Mouse (Mus musculus) R1 (cell line): ENCODE measurements at regions not wholly inside any gene's neighbourhood (a gene's known extent, or its start where the extent isn't known, plus 50 kb on each side); places are given as distances from the start of the nearest gene placed in this dataset.

Experiments used
- DNase-seq: peaks from one replicate; pipeline ENCODE4 v3.0.0-alpha.2; 2018; ENCODE audit warnings: low read depth, low spot score

DNA sequence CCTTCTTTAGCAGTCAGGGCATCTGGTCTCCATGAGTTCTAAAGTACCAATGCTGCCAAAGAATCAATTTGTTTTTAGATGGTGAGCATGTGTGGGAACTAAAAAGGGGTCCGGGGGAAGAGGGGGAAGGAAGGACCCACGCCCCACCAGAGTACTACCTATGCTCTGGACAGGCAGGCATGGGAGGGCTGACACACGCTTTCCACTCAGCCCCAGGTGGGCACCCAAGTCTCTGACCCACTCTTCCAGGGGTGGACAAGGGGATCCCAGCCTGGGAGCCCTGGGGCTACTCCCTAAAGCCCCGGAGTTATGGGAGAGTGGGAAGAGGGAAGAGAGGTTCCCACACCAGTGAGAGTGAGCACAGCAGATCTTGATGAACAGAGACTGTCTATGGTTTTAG, 1446.9 kb downstream of the Zfp704 start:
- no peak for DNase-seq

DNA sequence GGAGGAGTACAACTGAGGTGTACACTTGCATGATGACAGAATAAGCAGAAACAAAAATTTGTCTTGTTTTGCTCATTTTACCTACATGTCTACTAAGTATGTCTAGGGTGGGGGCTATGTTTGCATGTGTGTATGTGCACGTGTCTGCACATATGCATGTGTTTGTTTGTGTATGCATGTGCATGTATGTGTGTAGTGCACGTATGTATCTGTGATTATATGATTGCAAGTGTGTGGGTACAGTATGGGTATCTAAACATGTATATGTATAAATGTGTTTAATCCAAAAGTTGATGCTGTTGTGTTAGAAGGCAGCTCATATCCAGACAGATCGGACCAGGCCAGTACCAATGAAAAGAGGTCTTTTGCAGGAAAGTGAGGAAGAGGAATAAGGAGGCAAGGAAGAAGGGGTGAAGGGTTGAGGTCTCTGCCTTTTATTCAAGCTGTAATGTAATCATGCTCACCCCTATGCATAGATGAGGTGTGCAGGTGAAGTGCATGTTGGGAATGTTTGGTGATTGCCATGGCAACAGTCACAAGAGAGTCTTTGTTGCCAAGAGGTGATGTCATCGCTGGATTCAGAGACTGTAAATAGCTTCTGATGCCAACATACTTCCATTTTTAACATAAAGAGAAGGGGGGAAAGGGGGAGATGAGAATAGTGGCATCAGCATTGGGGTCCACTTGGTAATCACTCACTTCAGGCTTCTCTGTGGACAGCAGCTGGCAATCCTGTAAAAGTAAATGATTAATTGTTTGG, 1447.7 kb downstream of the Zfp704 start:
- DNase-seq, result peak; percentile 13

DNA sequence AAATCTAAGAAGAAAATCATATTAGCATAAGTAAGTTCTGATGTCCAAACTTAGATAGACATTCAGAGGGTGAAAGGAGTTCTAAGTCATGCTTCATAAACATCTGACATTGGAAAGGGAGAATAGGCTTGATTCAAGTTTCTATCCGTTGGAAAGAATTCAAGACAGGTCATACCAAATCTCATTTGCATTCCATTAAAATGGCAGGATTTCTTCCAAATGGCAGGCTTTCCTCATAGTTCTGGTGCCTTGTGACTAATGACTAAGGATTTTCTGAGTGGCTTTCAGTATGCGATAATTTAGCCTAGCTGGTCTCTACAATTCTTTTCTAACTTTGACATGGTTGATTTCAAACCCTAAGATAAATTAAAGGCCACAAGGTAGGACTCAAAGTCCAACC, 1466.9 kb downstream of the Zfp704 start:
- no peak for DNase-seq

DNA sequence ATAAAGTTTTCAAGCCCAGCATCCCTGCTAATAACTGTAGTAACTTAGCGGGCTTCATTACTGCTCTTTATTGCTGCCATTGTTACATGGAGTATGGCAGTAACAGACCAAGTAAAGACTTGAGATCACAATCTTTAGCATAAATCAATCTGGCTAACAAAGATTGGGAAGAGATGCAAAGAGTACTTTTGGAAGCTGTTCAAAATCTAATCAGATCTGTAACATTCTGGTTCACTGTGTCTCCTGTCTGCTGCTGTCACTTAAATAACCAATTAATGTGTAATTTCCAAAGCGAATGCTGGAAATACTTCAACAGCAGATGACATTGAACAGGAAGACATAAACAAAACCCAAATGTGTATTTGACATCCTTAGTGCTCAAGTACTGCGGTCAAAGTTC, 1467.7 kb downstream of the Zfp704 start:
- DNase-seq, result no peak

DNA sequence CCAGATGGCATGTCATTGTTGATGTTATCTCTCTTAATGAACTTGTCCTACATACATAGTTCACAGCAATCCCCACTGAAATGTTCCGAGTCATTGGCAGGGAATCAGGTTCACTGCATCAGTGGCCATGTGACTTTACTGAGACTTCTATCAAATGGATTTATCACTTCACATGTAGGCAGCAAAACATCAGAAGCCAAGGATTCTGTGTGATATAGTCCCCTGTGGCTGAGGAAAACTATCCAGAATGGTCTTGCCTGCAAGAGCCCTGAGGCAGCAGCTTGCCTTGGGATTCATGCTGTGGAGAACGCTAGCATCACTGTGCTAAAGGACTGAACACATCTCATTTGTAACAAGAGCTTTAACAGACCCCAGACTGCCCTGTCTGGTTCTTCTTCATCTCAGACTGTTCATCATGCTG, 1468.2 kb downstream of the Zfp704 start:
- DNase-seq, result no peak

DNA sequence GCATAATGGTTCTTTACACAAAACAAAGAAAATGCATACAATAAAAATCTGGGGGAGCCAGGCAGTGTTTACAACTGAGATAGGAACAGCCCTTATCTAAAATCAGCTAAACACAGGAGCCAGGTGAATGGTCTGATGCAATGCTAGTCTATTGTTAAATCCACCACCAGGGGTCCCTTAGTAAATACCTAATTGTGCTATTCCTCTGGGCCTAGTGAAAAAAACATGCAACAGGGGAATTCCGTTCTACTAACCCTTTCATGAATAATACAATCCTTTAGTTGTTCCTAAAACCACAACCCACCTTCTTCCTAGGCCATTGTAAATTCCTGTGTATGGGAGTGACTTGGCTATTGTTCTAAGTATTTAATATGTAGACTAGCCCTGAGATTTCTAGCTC, 1486.2 kb downstream of the Zfp704 start:
- DNase-seq, result peak; percentile 93

DNA sequence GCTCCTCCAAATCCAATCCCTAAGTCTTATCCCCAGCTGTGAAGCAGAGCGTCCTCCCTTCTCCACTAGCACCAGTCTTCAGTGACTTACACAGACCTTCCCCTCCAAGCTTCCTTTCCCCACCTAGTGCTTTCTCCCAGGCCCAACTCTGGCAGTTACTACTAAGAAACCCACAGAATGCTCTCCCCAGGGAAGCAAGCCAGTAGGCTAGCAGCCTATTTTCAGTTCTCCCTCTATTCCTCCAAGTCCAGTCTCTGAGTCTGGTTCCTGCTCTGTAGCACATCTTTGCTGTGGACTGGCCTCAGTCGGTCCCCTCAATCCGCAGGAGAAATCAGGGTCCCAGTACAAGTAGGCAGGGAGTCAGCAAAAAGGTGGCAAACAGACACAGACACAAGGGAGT, 1486.7 kb downstream of the Zfp704 start:
- DNase-seq, result peak; percentile 74

DNA sequence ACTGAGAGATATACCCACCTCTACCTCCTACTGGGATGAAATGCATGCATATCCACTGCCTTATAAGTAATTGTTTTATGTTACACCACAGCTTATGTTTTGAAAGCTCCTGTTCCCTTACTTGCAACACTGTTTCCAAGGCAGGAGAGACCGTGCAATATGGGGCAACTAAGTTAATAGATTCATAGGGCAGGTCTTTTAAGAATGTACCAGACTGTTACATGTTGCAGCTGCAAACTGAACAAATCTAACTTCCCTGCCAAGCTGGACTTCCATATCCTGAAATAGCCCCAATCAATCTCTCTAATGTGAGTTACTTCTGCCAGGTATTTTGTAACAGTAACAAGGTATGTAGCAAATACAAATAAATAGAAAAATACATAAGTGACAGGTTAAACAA, 1478.0 kb upstream of the 1700008P02Rik start:
- DNase-seq, result no peak

DNA sequence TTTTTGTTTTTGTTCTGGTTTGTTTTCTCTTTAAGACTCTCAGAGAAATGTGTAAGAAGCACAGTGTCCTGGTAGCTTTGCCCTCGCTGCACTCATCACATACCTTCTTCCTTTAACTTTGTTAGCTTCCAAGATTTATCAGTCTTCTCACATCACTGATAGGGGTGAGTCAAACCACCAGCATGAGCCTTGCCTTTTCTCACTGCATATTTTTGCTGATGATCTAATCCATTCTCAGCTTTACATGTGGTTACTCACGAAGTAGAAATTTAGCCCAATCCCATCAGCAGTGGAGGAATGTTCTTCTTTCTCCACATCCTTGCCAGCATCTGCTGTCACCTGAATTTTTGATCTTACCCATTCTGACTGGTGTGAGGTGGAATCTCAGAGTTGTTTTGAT, 1464.5 kb upstream of the 1700008P02Rik start:
- no peak for DNase-seq

DNA sequence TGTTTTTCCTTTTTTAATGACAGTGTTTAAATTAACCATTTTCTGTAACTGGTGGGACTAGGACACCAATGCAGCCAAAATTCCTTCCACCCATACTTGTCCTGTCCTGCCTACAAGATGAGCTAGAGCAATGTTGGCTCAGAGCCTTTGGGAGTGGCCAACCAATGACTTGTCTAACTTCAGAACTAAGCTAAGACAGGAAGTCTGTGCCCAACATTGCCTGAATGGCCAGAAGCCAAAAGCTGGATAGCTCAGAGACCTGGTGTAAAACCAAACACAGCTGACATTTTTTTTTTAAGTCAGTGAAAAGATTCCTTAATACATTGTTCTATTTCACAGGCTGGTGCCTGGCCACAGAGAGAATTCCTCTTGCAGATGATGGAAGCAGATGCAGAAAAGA, 1433.5 kb upstream of the 1700008P02Rik start:
- DNase-seq, result no peak

DNA sequence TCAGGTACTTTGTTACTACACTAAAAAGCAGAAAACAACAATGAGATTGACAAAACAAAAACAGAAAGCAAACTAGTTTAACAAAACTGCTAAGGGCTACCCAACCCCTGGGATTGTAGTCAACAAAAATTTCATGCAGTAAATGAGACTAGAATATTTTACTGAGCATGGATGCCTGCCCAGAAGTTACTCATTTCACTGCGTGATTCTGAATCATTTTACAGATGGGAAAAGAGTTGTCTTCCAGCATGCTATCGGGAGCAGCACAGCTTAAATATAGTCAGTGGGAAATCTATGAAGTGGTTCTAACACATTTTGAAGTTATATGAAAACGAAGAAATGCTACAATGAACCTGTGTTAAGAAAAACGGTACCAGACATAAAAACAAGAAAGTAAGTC, 1430.9 kb upstream of the 1700008P02Rik start:
- DNase-seq, result no peak

DNA sequence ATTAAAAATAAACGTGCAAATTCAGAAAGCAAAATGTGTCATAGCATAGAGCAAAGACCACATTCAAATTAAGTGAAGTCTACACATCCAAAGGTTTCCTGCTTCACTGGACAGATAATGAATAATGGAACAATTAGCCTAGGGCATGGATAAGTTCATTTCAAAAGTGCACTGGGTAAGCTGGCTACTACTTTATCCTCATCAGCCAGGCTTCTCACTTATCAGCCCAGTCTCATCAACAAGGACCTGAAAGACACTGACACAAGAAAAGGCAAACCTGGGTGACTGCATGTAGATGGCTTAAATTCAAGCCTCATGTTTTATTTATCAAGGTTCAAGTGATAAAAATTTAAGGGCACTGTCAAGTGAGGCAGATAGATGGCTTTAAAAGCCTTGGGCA, 1429.5 kb upstream of the 1700008P02Rik start:
- no peak for DNase-seq

DNA sequence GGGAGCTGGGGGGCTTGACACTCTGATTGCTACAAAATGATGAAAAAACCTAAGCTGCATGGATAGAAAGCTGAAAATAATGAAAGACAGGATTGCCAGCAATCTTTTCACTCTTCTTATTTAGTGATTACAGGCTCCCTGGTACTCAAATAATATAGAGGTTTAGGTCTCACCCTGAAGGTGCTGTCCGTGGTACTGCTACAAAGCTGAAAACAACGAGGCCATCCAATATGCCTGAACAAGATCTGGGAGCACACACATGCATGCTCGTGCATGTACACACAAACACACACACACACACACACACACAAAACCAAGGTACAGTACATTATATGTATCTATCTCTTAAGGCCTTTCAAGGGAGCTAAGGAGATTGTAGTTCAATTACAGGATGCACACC, 1426.1 kb upstream of the 1700008P02Rik start:
- DNase-seq, result peak; percentile 27

DNA sequence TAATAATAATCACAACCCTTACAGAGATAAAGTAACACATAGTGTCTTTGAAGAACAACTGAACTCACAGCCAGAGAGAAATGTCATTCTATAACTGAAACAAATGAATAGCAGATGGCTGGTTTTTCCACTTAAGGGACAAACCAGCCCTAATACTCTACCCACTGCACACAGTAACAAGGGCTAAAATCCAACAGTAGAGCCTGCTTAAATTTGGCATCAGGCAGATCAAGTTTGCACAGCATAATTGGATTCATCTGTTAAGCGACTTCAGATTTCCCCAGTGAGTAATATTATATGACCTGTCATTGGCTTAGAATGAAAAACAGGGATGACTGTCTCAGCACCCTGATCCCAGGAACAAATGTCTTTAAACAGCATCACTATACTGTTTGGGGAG, 1416.5 kb upstream of the 1700008P02Rik start:
- DNase-seq, result no peak

DNA sequence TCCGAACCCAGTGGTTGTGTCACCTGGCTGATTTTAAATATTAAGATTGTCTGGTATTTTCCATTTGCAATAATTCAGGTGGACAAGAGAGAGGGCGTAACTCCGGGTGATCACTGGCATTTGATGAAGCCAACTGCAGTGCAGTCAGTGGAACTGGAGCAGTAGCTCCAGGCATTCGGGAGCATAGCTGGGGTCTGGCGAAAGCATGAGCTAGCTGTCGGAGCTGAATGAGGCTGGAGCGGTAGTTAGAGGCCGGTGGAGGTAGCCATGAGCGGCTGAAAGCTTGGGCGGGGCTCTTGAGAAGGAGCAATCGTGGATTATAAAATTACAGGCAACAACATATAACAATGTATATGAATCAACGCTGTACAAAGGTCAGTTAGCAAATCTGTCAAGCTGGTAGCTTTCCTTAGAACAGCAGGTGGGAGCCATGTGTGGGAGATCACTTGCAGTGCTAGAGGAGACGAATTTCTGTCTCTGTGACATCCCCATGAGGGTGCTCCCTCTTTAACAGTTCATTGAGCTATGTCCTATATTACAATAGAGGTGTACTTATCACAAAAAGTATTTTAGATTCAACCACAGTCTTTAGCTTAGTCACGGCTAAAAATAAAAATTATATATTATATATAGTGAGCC, 1415.0 kb upstream of the 1700008P02Rik start:
- DNase-seq, result no peak

DNA sequence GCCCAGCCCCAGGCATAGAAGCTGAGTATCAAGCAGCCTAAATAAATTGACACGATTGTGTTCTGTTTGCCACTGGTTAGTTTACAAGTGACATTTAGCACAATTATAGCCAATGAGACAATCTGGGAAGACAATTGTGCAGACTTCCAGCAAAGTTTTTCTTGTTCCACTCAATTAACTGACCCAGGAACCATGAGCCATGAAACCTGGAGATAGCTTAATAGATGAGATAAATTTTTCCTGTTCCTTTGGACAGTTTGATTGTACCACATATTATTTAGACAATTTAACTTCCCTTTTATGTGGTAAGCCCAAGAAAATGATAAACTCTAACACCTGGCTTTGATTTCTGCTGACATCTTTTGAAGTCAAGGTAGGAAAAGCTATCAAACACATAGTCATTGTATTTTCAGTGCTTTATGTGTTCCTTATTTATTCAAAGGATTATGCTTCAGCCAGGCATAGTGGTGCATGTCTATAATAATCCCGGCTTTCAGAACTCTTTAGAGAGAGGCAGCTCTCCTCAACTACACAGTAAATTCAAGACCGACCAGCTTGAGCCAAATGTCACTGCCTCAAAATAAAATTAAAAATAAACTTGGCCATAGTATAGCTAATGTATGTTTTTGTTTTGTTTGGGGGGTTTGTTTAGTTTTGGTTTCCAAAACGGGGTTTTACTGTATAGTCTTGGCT, 1406.2 kb upstream of the 1700008P02Rik start:
- DNase-seq, result no peak

DNA sequence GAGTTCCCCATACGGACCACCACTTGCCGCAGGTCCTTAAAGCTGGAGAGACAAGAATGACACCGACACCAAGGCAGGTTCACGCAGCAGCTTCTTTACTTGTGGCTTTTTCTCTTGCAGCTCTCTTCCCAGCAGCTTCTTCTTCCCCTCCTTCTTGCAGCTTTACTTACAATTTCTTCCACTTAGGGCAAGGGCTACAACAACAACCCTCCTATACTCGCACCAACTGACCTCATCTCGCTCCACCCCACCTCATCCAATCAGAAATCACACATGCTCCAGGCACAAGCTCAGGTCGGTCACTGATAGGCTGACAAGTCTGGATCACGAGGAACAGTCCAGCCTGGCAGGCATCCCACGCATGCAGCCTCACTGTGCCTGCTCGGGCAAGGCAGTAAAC, 1402.4 kb upstream of the 1700008P02Rik start:
- DNase-seq, result peak; percentile 68

DNA sequence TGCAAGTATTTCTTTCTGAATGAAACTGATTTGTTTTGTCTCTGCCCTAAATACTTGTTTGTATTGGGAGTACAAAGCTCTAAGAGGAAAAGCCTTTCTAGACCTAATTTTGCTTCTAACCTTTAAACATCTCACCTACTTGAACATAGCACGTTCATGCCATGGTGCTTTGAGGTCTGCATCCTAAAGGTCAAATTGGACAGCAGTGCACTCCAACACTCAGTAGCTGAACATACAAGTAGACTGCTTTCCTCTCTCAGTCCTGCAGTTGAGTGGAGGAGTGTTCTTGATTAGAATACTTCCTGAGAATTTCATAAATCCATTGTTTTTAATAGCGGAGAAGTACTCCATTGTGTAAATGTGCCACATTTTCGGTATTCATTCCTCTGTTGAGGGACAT, 1397.2 kb upstream of the 1700008P02Rik start:
- no peak for DNase-seq

DNA sequence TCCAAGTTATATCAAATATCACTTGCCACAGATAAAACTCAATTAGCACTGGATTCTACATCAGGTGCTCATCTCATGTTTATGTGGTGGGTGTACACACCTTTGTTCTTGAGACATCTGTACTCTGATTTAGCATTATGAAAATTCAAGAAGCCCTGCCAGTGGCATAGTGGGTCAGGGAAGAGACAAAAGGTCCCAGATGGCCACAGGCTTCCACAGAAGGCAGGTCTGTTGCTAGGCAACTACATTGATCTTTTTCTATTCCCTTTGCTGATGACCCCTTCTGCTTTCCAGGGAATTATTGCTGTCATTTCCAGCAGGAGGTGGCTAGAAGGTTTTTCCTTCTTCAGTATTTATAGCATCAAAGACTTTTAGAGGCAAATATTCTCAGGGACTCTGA, 1396.7 kb upstream of the 1700008P02Rik start:
- DNase-seq, result peak; percentile 30

DNA sequence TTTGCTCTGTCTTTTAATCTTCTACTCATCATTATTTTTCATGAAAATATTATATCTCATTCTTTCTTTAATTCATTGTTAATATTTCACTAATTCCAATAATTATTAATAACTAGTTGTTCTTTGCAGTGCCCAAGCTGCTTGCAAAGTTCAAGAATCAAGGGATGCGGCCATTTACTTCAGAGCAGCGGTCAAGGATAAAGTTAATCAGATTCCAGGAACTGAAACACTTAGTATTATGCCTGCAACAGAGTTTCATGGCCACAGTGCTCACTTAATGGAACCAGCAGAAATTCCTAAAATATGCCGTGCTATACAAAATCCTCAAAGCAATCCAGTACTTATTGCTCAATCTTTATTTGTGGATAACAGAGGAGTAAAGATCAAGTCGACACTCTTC, 1389.7 kb upstream of the 1700008P02Rik start:
- no peak for DNase-seq

DNA sequence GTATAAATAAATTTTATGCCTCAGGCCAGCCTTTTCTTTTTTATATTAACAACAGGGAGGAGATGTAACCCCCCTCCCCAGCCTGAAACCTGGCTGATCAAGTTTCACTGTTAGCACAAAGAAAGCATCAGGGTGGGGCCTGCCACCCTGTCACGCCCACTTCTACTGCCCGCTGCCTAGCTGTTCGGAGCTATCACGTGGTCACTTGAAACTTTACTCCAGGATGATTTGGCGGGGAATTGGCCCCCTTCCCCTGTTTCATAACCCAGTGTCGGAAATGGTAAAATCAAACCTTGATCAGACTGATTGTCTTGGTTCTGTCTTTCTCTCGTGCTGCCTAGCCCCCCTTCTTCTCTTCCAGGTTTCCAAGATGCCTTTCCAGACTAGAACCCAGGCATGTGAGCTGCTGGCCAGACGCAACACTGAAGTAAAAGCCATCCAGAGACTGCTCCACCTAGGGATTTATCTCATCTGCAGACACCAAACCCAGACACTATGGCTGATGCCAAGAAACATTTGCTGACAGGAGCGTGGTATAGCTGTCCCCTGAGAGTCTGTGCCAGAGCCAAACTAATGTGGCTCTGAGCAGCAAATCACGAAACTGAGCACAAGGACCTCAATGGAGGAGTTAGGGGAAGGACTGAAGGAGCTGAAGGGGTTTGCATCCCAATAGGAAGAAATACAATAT, 1386.6 kb upstream of the 1700008P02Rik start:
- DNase-seq, result peak; percentile 97

DNA sequence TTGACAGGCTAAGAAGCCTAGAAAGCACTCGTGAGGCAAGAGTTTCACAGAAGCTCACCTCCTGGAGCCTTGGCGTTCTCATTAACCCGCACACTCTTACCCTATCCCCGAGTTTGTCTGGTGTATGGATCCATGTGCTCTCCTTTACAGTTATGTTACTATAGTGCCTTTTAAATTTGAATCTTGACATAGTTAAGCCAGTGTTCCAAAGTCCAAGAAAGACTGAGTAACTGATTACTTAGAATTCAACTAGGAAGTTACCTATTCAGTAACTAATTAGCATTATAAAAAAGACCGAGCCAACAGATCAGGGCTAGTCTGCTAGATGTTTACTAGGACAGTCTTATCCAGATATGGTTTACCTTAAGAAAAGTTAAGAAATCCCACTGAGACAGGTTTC, 1386.0 kb upstream of the 1700008P02Rik start:
- DNase-seq, result peak; percentile 89
